Mouse (Mus musculus) intestine, embryonic 14.5 days (tissue): ENCODE results near the gene Rec114. TPM values are rescaled to one million over a fixed set of nuclear protein-coding genes. Genes with fewer than 3 reads are reported as not detected.
A peak's percentile ranks its signal among the peaks of the same experiment; 100 is the strongest.

Source experiments
- ATAC-seq: fragments of 200-750 bp; cut with Nextera tagmentation; replicated peaks from 2 replicates; pipeline ENCODE4 v1.8.0; 2017; ENCODE audit warnings: low read depth, moderate number of reproducible peaks, moderate TSS enrichment, moderate library complexity; ENCODE audit not compliant: low FRiP score, low TSS enrichment
- DNase-seq: peaks from one replicate; pipeline ENCODE4 v3.0.0-alpha.2; 2018; ENCODE audit warnings: low spot score
- H3K27ac ChIP-seq: fragments of 300-500 bp; sonication (generic); 2 replicates; pipeline ENCODE4 v1.5.1; 2014; ENCODE audit warnings: low read depth, mild to moderate bottlenecking, control low read depth
- H3K27me3 ChIP-seq: fragments of 300-500 bp; sonication (generic); replicated peaks from 2 replicates; pipeline ENCODE4 v1.6.1; 2014; ENCODE audit warnings: low read length, control low read depth; ENCODE audit not compliant: control insufficient read depth, insufficient read depth
- H3K36me3 ChIP-seq: fragments of 300-500 bp; sonication (generic); 2 replicates; pipeline ENCODE4 v1.6.1; 2014; ENCODE audit warnings: low read length, control low read depth; ENCODE audit not compliant: control insufficient read depth, insufficient read depth
- H3K4me1 ChIP-seq: fragments of 300-500 bp; sonication (generic); replicated peaks from 2 replicates; pipeline ENCODE4 v1.6.1; 2014; ENCODE audit warnings: low read length, control low read depth, mixed read lengths; ENCODE audit not compliant: control insufficient read depth, insufficient read depth
- H3K4me2 ChIP-seq: fragments of 300-500 bp; sonication (generic); 2 replicates; pipeline ENCODE4 v1.6.1; 2014; ENCODE audit warnings: low read length
- H3K4me3 ChIP-seq: fragments of 300-500 bp; sonication (generic); 2 replicates; pipeline ENCODE4 v1.5.1; 2014; ENCODE audit warnings: low read depth, low read length, control low read depth, mixed read lengths
- H3K9ac ChIP-seq: fragments of 300-500 bp; sonication (generic); 2 replicates; pipeline ENCODE4 v1.6.1; 2014; ENCODE audit warnings: mild to moderate bottlenecking, low read length
- H3K9me3 ChIP-seq: fragments of 300-500 bp; sonication (generic); 2 replicates; pipeline ENCODE4 v1.6.1; 2016; ENCODE audit warnings: low read length, control low read depth; ENCODE audit not compliant: control insufficient read depth
- WGBS: fragments of 180-500 bp; shearing (Covaris S2); extraction: QIAGEN DNeasy Blood & Tissue Kit; methylation state at CpG from one replicate; pipeline ENCODE4 v1.1.7; 2014; 5-methylcytosine and 5-hydroxymethylcytosine counted together
- polyA plus RNA-seq: library from polyadenylated mRNA; unstranded; fragments of >200 nt; fragmentation: Nextera tagmentation; extraction: Ambion mirVana; gene quantifications from 2 replicates; pipeline ENCODE4 v1.2.1, GENCODE M21; 2014

The Rec114 gene
- polyA plus RNA-seq, 1 experiment from 2014 or later = 3.2 TPM

GRCm38 (mm10) chr9:58657735-58658512, 85.8 kb downstream of the Rec114 start:
- 77% methylated on average over 5 of the region's 5 CpGs for WGBS
- ATAC-seq (no peak), DNase-seq (no peak)
- Histone ChIP-seq H3K9me3 (no peaks in the 10 kb centered on the region), H3K4me2 (no peak overlapping the region), H3K4me3 (no peak overlapping the region), H3K4me1 (no peaks in the 10 kb centered on the region), H3K27me3 (no peaks in the 10 kb centered on the region), H3K9ac (no peak overlapping the region), H3K36me3 (peaks cover 37% of the 10 kb centered on the region), H3K27ac (no peak overlapping the region)

- DNase-seq = no peak
- H3K9ac ChIP-seq = no peak overlapping the region
- H3K4me1 ChIP-seq = no peaks in the 10 kb centered on the region
- H3K4me3 ChIP-seq = no peak overlapping the region
- no peak overlapping the region for H3K27ac ChIP-seq
- no peaks in the 10 kb centered on the region for H3K9me3 ChIP-seq
- no peak overlapping the region for H3K4me2 ChIP-seq
- H3K27me3 ChIP-seq = no peaks in the 10 kb centered on the region
- no peak for ATAC-seq
- 89% methylated on average over 2 of the region's 2 CpGs for WGBS
- peaks cover 36% of the 10 kb centered on the region for H3K36me3 ChIP-seq
Measured at GRCm38 (mm10) chr9:58656824-58657223, 86.9 kb downstream of the Rec114 start.

- H3K27ac ChIP-seq = no peak overlapping the region
- H3K9me3 ChIP-seq = no peaks in the 10 kb centered on the region
- ATAC-seq (no peak), DNase-seq (no peak)
- H3K4me1 ChIP-seq = no peaks in the 10 kb centered on the region
- WGBS = 72% methylated on average over 2 of the region's 2 CpGs
- peaks cover 35% of the 10 kb centered on the region for H3K36me3 ChIP-seq
- H3K4me2 ChIP-seq = no peak overlapping the region
- no peak overlapping the region for H3K9ac ChIP-seq
- no peak overlapping the region for H3K4me3 ChIP-seq
- H3K27me3 ChIP-seq = no peaks in the 10 kb centered on the region
Measured at GRCm38 (mm10) chr9:58656396-58656795, 87.4 kb downstream of the Rec114 start.

GRCm38 (mm10) chr9:58654494-58654893, 89.3 kb downstream of the Rec114 start:
- H3K27me3 ChIP-seq = no peaks in the 10 kb centered on the region
- DNase-seq = no peak
- no peak for ATAC-seq
- H3K27ac ChIP-seq = no peak overlapping the region
- H3K36me3 ChIP-seq = peaks cover 40% of the 10 kb centered on the region
- H3K9me3 ChIP-seq = no peaks in the 10 kb centered on the region
- no peak overlapping the region for H3K4me3 ChIP-seq
- H3K4me2 ChIP-seq = no peak overlapping the region
- H3K9ac ChIP-seq = no peak overlapping the region
- H3K4me1 ChIP-seq = no peaks in the 10 kb centered on the region
- WGBS = 71% methylated on average over 4 of the region's 4 CpGs

GRCm38 (mm10) chr9:58651993-58652392, 91.8 kb downstream of the Rec114 start:
- H3K9ac ChIP-seq = no peak overlapping the region
- H3K27me3 ChIP-seq = no peaks in the 10 kb centered on the region
- ATAC-seq (0 out of 2 replicates have a peak, but pooled peaks have one; percentile 5), DNase-seq (no peak)
- H3K27ac ChIP-seq = no peak overlapping the region
- H3K4me3 ChIP-seq = no peak overlapping the region
- peaks cover 38% of the 10 kb centered on the region for H3K36me3 ChIP-seq
- no peaks in the 10 kb centered on the region for H3K9me3 ChIP-seq
- H3K4me1 ChIP-seq = no peaks in the 10 kb centered on the region
- no peak overlapping the region for H3K4me2 ChIP-seq
- WGBS = 56% methylated on average over 4 of the region's 4 CpGs

- Histone ChIP-seq H3K4me2 (no peak overlapping the region), H3K4me1 (no peaks in the 10 kb centered on the region), H3K36me3 (peaks cover 31% of the 10 kb centered on the region), H3K4me3 (no peak overlapping the region), H3K27me3 (no peaks in the 10 kb centered on the region), H3K9me3 (no peaks in the 10 kb centered on the region), H3K9ac (no peak overlapping the region), H3K27ac (no peak overlapping the region)
- DNase-seq (no peak), ATAC-seq (no peak)
- 75% methylated on average over 4 of the region's 4 CpGs for WGBS
Measured at GRCm38 (mm10) chr9:58649265-58649626, 94.5 kb downstream of the Rec114 start.

GRCm38 (mm10) chr9:58648406-58649264, 95.1 kb downstream of the Rec114 start:
- WGBS = 83% methylated on average over 6 of the region's 6 CpGs
- ATAC-seq = no peak
- Histone ChIP-seq H3K36me3 (peaks cover 37% of the 10 kb centered on the region), H3K4me1 (no peaks in the 10 kb centered on the region), H3K27me3 (no peaks in the 10 kb centered on the region), H3K9ac (no peak overlapping the region), H3K27ac (no peak overlapping the region), H3K4me2 (no peak overlapping the region), H3K4me3 (no peak overlapping the region), H3K9me3 (no peaks in the 10 kb centered on the region)
- no peak for DNase-seq

- peaks cover 34% of the 10 kb centered on the region; the same call in 1 of the 2 replicates for H3K36me3 ChIP-seq
- H3K27ac ChIP-seq = no peak overlapping the region
- 80% methylated on average over 2 of the region's 2 CpGs for WGBS
- no peak overlapping the region for H3K9ac ChIP-seq
- DNase-seq (no peak), ATAC-seq (no peak)
- H3K4me1 ChIP-seq = no peaks in the 10 kb centered on the region
- H3K9me3 ChIP-seq = no peaks in the 10 kb centered on the region
- no peaks in the 10 kb centered on the region for H3K27me3 ChIP-seq
- no peak overlapping the region for H3K4me2 ChIP-seq
- no peak overlapping the region for H3K4me3 ChIP-seq
Measured at GRCm38 (mm10) chr9:58630441-58630840, 113.3 kb downstream of the Rec114 start.
